Mouse (Mus musculus) small intestine, adult 2 months (tissue): ENCODE results near the gene BC034090. TPM values are rescaled to one million over a fixed set of nuclear protein-coding genes. Genes with fewer than 3 reads are reported as not detected.

Experiments
- H3K27ac ChIP-seq: fragments of 200-500 bp; 2 replicates; pipeline ENCODE4 v1.5.1; 2012; ENCODE audit warnings: low read depth, low read length, control low read depth, inconsistent platforms; ENCODE audit not compliant: insufficient read depth
- H3K27me3 ChIP-seq: fragments of 200-500 bp; 2 replicates; pipeline ENCODE4 v1.6.1; 2012; ENCODE audit warnings: mild to moderate bottlenecking, moderate library complexity, low read length, inconsistent platforms; ENCODE audit not compliant: control insufficient read depth, insufficient read depth
- H3K36me3 ChIP-seq: fragments of 200-500 bp; 2 replicates; pipeline ENCODE4 v1.6.1; 2012; ENCODE audit warnings: mild to moderate bottlenecking, low read length, control low read depth, inconsistent platforms; ENCODE audit not compliant: control insufficient read depth, insufficient read depth
- H3K4me1 ChIP-seq: fragments of 200-500 bp; 2 replicates; pipeline ENCODE4 v1.6.1; 2012; ENCODE audit warnings: low read length, inconsistent platforms, mixed read lengths; ENCODE audit not compliant: control insufficient read depth, insufficient read depth, insufficient read length
- H3K4me3 ChIP-seq: fragments of 200-500 bp; 2 replicates; pipeline ENCODE4 v1.5.1; 2012; ENCODE audit warnings: low read depth, mild to moderate bottlenecking, control low read depth, inconsistent platforms, low read length, moderate library complexity
- CTCF ChIP-seq: fragments of 200-500 bp; IDR thresholded peaks from 2 replicates; pipeline ENCODE4 v1.5.1; 2012; ENCODE audit warnings: low read depth, mild to moderate bottlenecking, control low read depth, inconsistent platforms, low read length, moderate library complexity, mixed read lengths; ENCODE audit not compliant: insufficient replicate concordance, insufficient read length; ENCODE audit errors: extremely low read depth
- POLR2A ChIP-seq: fragments of 200-500 bp; IDR thresholded peaks from 2 replicates; pipeline ENCODE4 v1.6.1; 2012; ENCODE audit warnings: low read depth, mild to moderate bottlenecking, control low read depth, inconsistent platforms, low read length, moderate library complexity
- WGBS: fragments of 180-500 bp; shearing (Covaris S2); methylation state at CpG from one replicate; pipeline ENCODE4 v1.1.7; 2018; 5-methylcytosine and 5-hydroxymethylcytosine counted together
- polyA plus RNA-seq: library from polyadenylated mRNA; depleted of rRNA; stranded (reverse); fragments of >200 nt; gene quantifications from 2 replicates; pipeline ENCODE4 v1.2.3, GENCODE M21; 2012; rRNA removed

Gene BC034090
- polyA plus RNA-seq: 2.4 and 5.3 TPM in 2 replicates

DNA sequence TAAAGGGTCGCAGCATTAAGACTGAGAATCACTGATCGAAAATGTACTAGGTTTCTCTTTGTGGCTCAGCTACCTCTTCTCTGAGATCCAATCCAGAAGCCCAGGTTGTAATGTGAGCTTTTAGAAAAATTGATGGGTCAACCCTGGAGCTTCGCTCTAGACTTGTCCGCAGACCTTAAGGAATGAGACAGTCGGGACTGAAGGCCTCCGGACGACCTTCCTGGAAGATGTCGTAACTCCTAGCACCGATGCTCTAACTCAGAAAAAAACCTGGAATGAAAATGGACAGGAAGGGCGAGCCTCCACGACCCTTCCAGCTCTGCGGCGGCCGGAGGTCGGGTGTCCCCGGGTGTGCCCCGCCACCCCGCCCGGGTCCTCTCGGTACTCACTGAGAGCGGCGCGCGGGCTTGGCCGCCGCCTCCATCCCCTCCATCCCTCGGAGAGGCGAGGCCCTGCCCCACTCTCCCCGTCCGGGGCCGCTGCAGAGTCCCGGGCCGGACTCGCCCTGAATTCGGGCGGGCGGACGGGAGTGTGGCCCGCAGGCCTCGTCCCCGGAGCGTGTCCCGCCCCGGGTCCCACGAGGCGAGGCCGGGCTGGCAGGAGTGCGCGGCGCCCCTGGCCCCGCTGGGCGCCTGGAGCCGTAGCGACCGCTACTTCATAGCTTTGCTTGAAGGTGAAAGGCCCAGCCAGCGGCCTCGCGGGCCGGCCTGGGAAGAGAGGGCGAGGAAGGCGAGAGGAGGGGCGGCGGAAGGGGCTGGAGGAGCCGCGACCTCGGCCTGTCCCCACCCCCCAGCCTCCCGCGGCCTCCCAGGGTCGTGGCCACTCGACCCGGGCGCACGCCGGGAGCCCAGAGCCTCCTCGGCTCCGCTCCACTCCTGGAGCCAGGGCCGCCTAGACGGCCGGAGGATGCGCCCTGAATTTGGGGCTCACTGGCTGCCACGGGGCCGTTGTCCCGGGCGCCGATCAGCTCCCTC, at the start of gene BC034090:
Gene BC034090 (minus strand): TSS at position 648 of the 974 bp plus-strand sequence.
- Histone ChIP-seq H3K27ac (peak within 1 kb of the TSS; percentile 2; the same call in 1 of the 2 replicates), H3K4me1 (0 out of 2 replicates have a peak, but pooled peaks cover 2% of the 10 kb centered on the region), H3K27me3 (peaks cover 25% of the 10 kb centered on the region), H3K4me3 (peak within 1 kb of the TSS; percentile 55), H3K36me3 (no peaks in the 10 kb centered on the region)
- WGBS: 4% methylated on average over 85 of the region's 85 CpGs
- TF ChIP-seq POLR2A (no peak), CTCF (no peak)

DNA sequence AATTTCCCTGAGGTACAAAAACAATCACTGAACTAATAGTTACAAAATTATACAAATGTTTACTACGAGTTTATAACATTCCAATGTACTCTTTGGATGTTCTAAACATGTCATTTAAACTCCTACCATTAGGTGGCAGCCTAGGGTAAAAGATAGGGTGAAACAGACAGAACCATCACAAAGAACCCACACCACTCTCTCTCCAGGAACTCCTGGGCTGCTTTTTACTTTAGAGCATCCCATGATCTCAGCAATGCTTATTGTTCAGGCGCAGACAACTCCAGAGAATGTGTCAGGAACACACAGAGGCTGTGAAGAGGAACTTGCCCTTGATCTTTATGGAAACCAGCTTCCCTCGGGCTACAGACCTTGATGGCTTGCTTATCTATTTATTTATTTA, 49.2 kb upstream of the BC034090 start:
- Histone ChIP-seq H3K36me3 (peaks cover 22% of the 10 kb centered on the region), H3K27ac (no peak overlapping the region), H3K4me1 (no peaks in the 10 kb centered on the region), H3K27me3 (no peaks in the 10 kb centered on the region), H3K4me3 (no peak overlapping the region)
- TF ChIP-seq POLR2A (no peak), CTCF (no peak)
- WGBS: 24% methylated on average over 3 of the region's 3 CpGs

DNA sequence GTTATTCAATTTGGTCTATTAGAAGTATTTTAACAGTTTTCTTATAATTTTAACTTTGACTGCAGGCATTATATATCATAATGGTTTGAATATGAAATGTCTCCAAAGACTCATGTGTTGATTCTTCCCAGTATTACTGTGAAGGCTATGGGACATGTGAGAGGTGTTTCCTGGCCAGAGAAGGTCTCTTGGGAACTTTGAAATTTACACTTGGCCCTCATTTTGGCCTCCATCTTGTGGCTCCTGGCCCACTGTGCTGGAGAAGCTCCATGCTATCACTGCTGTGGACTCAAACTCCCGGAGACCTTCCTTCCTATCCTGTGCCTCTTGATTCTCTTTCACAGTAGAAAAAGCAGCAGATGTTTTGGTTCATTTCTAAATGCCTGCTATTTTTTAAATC, 45.2 kb upstream of the BC034090 start:
- no peaks in the 10 kb centered on the region for H3K27me3 ChIP-seq
- H3K36me3 ChIP-seq: peaks cover 36% of the 10 kb centered on the region
- no peak overlapping the region for H3K4me3 ChIP-seq
- no peak overlapping the region for H3K27ac ChIP-seq
- H3K4me1 ChIP-seq: no peaks in the 10 kb centered on the region
- WGBS: 84% methylated on average over 1 of the region's 1 CpGs
- no peak for TF ChIP-seq CTCF
- TF ChIP-seq POLR2A: no peak

DNA sequence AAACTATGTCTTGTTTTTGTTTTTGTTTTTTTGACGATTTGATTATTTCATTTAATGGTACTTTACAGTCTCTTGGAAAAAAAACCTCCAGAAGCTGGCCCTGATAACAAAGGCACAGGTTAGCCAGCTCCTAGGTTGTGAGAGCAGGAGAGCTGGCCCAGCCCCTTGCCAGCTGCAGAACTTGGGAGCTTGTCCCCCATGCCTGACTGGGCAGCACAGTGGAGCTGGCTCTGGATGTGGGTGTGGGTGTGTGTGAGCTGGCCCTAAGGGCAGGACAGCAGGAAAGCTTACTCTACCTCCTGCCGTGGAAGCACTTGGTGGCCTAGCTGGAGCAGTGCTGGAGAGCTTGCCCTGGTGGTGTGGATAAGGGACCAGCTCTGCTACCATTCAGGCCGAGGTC, 43.8 kb upstream of the BC034090 start:
- H3K27me3 ChIP-seq: no peaks in the 10 kb centered on the region
- 91% methylated on average over 3 of the region's 3 CpGs for WGBS
- no peaks in the 10 kb centered on the region for H3K4me1 ChIP-seq
- TF ChIP-seq CTCF (no peak), POLR2A (no peak)
- H3K27ac ChIP-seq: no peak overlapping the region
- no peak overlapping the region for H3K4me3 ChIP-seq
- peaks cover 43% of the 10 kb centered on the region for H3K36me3 ChIP-seq

DNA sequence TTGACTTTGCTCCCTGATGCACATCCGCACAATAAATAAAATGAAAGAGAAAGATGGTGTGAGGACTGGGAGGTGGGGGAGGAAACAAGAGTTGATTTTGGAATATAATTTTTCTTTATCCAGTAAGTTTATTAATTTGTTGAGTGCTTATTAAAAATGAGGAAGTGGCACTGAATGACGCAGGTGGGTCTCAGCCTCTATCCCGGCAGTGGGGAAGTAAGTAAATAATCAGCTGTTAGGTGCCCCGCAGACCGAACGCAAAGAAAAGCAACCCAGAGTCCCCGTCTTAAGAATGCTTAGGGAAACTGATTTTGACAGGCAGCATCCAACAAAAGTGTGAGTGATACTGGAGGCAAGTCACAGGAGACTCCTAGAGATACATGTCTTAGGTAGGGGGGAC, 39.6 kb upstream of the BC034090 start:
- Histone ChIP-seq H3K4me1 (no peaks in the 10 kb centered on the region), H3K4me3 (no peak overlapping the region), H3K36me3 (peaks cover 34% of the 10 kb centered on the region), H3K27me3 (no peaks in the 10 kb centered on the region), H3K27ac (no peak overlapping the region)
- TF ChIP-seq POLR2A (no peak), CTCF (no peak)
- WGBS: 88% methylated on average over 7 of the region's 7 CpGs

DNA sequence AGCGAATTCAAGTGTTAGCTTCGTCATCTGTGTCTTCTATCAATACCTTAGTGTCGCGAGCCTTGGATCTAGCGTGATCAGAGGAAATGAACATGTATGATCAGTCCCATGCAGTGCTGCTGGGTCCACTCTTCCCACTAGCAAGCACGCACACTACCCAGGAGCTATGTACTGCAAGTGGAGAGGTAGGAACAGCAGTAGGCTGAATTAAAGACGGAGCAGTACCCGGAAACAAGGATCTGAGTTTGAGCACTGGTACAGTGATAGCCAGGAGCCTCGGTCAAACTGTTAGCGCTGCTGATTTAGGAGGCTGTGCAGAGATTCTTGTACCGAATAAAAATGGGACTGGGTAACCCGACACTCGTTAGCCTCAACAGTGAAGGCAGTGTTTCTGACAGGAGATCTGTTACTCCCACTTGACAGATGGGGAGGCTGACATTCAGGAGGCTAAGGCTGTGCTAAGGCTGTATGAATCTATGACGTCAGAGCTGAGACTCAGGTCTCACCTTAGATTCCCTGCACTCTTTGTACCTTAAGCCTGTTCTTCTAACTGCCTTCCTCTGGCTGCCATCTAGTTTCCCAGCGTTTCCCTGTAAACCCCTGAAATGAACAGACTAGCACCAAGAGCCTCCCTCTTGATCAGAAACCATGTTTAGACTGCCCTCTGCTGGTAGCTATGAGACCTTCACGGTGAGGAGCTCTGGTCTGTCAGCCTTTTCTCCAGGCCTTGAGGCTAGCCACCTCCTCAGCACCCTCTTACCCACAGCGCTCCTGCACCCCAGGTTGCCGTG, 37.0 kb upstream of the BC034090 start:
- Histone ChIP-seq H3K27ac (no peak overlapping the region), H3K27me3 (no peaks in the 10 kb centered on the region), H3K36me3 (peaks cover 20% of the 10 kb centered on the region), H3K4me1 (peaks cover 3% of the 10 kb centered on the region), H3K4me3 (no peak overlapping the region)
- peak; percentile 65; the same call in 1 of the 2 replicates for TF ChIP-seq CTCF
- TF ChIP-seq POLR2A: no peak
- 70% methylated on average over 18 of the region's 18 CpGs for WGBS
